Mouse (Mus musculus): ENCODE data around the gene Tmem101. TPM values are rescaled to one million over a fixed set of nuclear protein-coding genes. Genes with fewer than 3 reads are reported as not detected.

Gene Tmem101
- polyA plus RNA-seq, 1 experiment from 2014 or later: 33.9 TPM

GRCm38 (mm10) chr11:102107732-102108131, 48.5 kb downstream of the Tmem101 start, which contains the start of gene Pyy:
Pyy (minus strand) TSS chr11:102107832.
- H3K9me3 ChIP-seq: no peaks in the 10 kb centered on the region
- ATAC-seq (ENCODE audit: low FRiP score, low read depth): no peak
- no peaks in the 10 kb centered on the region for H3K36me3 ChIP-seq
- H3K4me1 ChIP-seq: peaks cover 3% of the 10 kb centered on the region; the same call in 1 of the 2 replicates
- 0 out of 2 replicates have a peak within 1 kb of the TSS, but pooled peaks have one; percentile 9 for H3K4me3 ChIP-seq
- 12% methylated on average over 9 of the region's 9 CpGs for WGBS
- H3K27me3 ChIP-seq: peaks cover 66% of the 10 kb centered on the region
- no peak within 1 kb of the TSS for H3K27ac ChIP-seq (replicated peaks)
- no peak within 1 kb of the TSS for H3K4me2 ChIP-seq (replicated peaks)
- H3K9ac ChIP-seq (replicated peaks): no peak within 1 kb of the TSS

- Histone ChIP-seq H3K4me2 (replicated peaks) (no peak overlapping the region), H3K36me3 (no peaks in the 10 kb centered on the region), H3K9me3 (no peaks in the 10 kb centered on the region), H3K27ac (replicated peaks) (no peak overlapping the region), H3K4me1 (peaks cover 3% of the 10 kb centered on the region; the same call in 1 of the 2 replicates), H3K4me3 (0 out of 2 replicates have a peak overlapping the region, but pooled peaks have one; percentile 9), H3K9ac (replicated peaks) (no peak overlapping the region), H3K27me3 (peaks cover 72% of the 10 kb centered on the region)
- ATAC-seq (ENCODE audit: low FRiP score, low read depth): no peak
- WGBS: 4% methylated on average over 21 of the region's 21 CpGs
Observed at GRCm38 (mm10) chr11:102106911-102107310, 49.3 kb downstream of the Tmem101 start.

Other genes starting within 250 kb of the Tmem101 start
- gene Sost, start 189.4 kb downstream of the Tmem101 start, polyA plus RNA-seq (2016; fragmentation: Nextera tagmentation; extraction: Ambion mirVana): 0.17 and 0.25 TPM in 2 replicates
- gene Cfap97d1, start 172.1 kb downstream of the Tmem101 start, polyA plus RNA-seq (2016; fragmentation: Nextera tagmentation; extraction: Ambion mirVana): not detected in 2 replicates
- 9.3 and 9.6 TPM in 2 replicates for gene Dusp3, start 169.4 kb downstream of the Tmem101 start, polyA plus RNA-seq (2016; fragmentation: Nextera tagmentation; extraction: Ambion mirVana)
- 32.1 and 33.2 TPM in 2 replicates for gene Mpp3, start 127.9 kb downstream of the Tmem101 start, polyA plus RNA-seq (2016; fragmentation: Nextera tagmentation; extraction: Ambion mirVana)
- gene Cd300lg, start 114.9 kb downstream of the Tmem101 start, polyA plus RNA-seq (2016; fragmentation: Nextera tagmentation; extraction: Ambion mirVana): 0.19 and 0.34 TPM in 2 replicates
- gene Mpp2, start 67.9 kb downstream of the Tmem101 start, polyA plus RNA-seq (2016; fragmentation: Nextera tagmentation; extraction: Ambion mirVana): 21.7 and 23.3 TPM in 2 replicates
- not detected in 2 replicates for gene Ppy, start 55.1 kb downstream of the Tmem101 start, polyA plus RNA-seq (2016; fragmentation: Nextera tagmentation; extraction: Ambion mirVana)
- gene Pyy, start 48.6 kb downstream of the Tmem101 start, polyA plus RNA-seq (2016; fragmentation: Nextera tagmentation; extraction: Ambion mirVana): not detected in 2 replicates
- gene Nags, start 10.9 kb downstream of the Tmem101 start, polyA plus RNA-seq (2016; fragmentation: Nextera tagmentation; extraction: Ambion mirVana): not detected in 2 replicates
- 112 and 119 TPM in 2 replicates for gene Lsm12, start 28.9 kb upstream of the Tmem101 start, polyA plus RNA-seq (2016; fragmentation: Nextera tagmentation; extraction: Ambion mirVana)
- gene G6pc3, start 33.2 kb upstream of the Tmem101 start, polyA plus RNA-seq (2016; fragmentation: Nextera tagmentation; extraction: Ambion mirVana): 27.6 and 29.7 TPM in 2 replicates
- gene Hdac5, start 73.8 kb upstream of the Tmem101 start, polyA plus RNA-seq (2016; fragmentation: Nextera tagmentation; extraction: Ambion mirVana): 98.4 and 106 TPM in 2 replicates
- 11.8 and 15.2 TPM in 2 replicates for gene BC030867, start 92.5 kb upstream of the Tmem101 start, polyA plus RNA-seq (2016; fragmentation: Nextera tagmentation; extraction: Ambion mirVana)
- not detected in 2 replicates for gene Asb16, start 112.3 kb upstream of the Tmem101 start, polyA plus RNA-seq (2016; fragmentation: Nextera tagmentation; extraction: Ambion mirVana)
- gene Tmub2, start 128.5 kb upstream of the Tmem101 start, polyA plus RNA-seq (2016; fragmentation: Nextera tagmentation; extraction: Ambion mirVana): 65.5 and 69.4 TPM in 2 replicates
- gene Atxn7l3, start 140.2 kb upstream of the Tmem101 start, polyA plus RNA-seq (2016; fragmentation: Nextera tagmentation; extraction: Ambion mirVana): 24.7 and 26.6 TPM in 2 replicates
- 102 and 121 TPM in 2 replicates for gene Ubtf, start 163.3 kb upstream of the Tmem101 start, polyA plus RNA-seq (2016; fragmentation: Nextera tagmentation; extraction: Ambion mirVana)
- gene Slc4a1, start 209.8 kb upstream of the Tmem101 start, polyA plus RNA-seq (2016; fragmentation: Nextera tagmentation; extraction: Ambion mirVana): 26.7 and 30.4 TPM in 2 replicates
- 117 and 133 TPM in 2 replicates for gene Rundc3a, start 237.0 kb upstream of the Tmem101 start, polyA plus RNA-seq (2016; fragmentation: Nextera tagmentation; extraction: Ambion mirVana)